Mouse (Mus musculus) fibroblast of lung, adult 2 months (primary cell): ENCODE measurements around the gene Paqr7.

Experiments used
- DNase-seq: peaks from one replicate; pipeline ENCODE4 v3.0.0-alpha.2; 2011; ENCODE audit warnings: low read depth

Gene Paqr7

DNA sequence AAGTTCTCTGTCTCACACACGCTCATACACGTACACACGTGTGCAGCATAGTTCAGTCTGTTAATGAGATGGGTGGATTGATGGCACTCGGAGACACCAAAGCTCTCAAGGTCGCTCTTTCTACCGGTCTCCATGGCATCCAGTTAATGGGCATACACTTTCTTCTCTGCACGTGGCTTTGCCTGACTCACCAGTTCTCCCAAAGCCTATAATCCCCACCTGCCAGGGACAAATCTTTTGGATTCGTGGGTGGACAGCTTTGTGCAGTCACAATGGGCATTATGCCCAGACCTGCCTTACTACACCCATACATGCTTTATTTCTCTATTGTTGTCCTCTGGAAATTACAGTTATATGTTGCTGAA, 39.3 kb downstream of the Paqr7 start:
- no peak for DNase-seq

DNA sequence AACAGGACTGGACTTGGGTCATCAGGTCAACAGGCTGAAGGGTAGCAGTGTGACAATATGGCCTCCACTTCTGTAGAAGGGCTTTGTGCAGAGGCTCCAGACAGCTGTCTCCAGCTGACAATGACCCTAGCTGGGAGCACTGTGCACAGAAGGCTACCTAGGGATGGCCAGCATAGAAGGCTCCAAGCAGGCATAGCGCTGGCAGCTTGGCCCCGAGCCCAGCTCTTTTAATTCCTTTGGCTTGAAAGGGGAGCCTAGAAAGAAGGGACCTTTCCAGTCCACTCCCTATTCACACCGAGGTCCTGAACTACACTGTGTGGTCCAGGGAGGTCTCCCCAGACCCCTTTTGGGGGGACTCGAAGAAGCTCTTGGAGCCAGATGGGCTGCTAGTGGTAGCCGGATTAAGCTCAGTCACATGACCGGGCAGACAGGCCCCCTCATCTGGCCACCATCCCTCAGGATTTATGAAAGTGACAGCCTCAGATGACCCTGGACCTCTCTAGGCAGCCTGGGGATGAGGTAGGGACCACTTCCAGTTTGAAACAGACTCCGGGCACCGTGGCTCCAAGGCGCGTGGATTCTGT, 42.6 kb downstream of the Paqr7 start:
- no peak for DNase-seq

DNA sequence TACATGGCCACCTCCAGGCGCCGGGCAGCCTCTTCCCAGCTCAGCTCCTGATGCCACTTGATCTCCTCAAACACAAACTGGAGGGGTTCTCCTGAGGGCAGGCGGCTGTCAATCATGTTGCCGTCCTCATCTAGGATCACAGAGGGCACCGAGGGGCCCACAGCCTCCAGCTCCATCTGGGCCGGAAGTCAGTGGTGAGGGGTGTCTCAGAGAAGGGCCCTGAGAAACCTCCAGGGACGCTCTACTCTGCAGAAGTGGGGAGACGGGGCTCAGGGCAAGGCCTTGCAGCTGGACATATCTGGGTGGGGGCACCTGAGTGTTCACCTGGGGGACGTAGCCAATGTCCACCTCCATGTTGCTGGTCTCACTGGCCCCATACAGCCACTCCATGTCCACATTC, 46.2 kb downstream of the Paqr7 start:
- no peak for DNase-seq

DNA sequence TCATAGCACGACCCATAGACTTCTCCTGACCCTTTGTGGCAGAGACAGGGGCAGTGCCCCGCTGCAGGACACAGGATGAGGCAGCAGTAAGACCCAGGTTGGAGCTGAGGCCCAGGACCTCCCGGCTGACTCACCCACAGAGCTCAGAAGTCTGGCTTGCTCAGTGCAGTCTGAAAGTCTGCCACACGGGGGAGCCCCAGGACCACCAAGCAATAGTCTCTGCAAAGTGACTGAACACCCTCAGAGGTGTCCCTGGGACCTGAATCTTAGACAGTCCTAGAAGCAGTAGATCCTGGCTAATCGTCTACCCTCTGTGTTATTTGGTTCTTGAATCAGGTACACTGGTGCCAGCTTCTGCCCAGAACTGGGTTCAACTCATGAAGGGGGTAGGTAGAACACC, 46.8 kb downstream of the Paqr7 start:
- peak; percentile 68 for DNase-seq

DNA sequence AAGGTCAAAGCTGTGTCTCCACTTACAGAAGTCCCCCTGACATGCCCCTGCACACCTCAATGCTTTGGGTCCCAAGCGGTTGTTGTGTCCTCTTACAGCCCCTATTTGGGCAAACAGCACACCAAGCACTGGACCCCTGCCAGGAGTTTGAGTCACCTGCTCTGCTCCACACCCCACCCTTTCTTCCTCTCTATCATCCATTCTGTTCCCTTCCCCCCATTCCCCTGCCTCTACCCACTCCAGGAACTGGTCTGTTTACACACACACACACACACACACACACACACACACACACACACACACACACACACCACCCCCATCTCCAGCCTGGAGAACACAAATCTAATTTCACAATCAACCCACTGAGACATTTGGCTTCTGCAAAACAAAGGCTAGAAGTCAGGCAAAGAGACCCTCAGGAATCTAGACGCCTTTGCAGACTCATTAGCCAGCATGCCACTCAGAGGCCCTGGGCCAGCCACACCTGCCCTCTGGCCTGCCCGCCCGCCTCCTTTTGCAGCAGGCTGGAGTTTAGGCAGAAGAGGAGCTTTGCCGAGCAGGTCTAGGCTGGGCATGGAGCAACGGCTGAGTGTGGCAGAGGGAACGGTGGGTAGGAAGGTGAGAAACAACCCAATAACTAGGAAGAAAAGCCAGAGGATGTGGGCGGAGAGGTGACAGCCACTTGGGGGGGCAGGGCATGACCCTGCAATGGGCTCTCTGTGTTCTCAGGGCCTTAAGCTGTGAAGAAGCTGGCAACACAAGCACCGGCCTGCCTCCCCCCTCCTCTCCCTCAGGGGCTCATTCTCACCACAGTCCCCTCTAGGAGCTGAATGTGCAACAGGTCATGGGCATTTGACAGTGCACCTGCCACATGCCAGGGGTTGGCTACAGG, 50.6 kb downstream of the Paqr7 start:
- no peak for DNase-seq

DNA sequence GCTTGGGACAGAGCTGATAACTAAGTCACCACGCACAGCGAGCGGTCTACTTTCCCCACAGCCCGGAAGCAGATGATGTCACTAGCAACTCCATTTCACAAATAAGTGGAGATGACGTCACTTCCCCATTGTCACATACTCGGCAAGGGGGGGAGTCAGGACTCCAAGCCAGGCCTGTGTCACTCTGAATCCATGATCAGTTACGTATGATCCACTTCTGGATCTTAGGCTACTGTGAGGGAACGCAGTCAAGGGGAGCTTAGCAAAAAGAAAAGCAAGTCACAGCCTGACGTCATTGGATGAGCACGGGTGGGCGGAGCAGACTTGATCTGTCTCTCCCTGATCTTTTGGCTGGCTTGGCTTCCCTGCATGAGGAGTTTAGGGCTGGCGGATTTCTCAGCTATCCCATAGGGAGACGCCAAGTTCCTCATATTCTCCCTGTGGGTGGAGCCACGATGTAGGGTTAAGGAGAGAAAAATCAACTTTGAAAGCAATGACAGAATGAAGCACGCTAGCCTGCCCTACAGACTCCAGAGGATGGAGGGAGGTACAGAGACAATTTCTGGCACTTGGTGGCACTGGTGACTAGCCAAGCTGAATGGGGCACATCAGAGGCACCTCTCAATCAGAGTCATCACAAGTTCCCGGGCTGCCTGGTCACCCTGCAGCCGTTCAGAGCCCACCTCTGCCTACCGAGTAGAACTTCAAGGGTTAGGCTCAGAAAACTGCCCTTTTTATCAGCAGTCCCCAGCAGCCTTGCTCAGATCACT, 51.9 kb downstream of the Paqr7 start:
- DNase-seq = no peak

DNA sequence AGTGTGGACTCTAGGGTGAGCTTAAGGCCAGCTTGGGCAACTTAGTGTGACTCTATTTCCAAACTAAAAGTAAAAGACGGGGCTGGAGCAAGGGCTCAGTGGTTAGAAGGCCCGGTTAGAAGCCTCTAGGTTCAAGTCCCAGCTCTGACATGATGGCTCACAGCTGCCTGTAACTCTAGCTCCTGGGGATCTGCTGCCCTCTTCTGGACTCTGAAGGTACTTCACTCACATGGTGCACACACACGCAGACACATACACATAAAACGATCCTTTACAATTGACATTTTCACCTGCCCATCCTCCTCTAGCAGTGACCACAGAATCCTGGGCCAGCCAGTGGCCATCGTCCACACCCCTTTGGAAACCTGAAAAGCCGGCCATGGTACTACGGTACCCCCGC, 53.4 kb downstream of the Paqr7 start:
- DNase-seq = no peak

DNA sequence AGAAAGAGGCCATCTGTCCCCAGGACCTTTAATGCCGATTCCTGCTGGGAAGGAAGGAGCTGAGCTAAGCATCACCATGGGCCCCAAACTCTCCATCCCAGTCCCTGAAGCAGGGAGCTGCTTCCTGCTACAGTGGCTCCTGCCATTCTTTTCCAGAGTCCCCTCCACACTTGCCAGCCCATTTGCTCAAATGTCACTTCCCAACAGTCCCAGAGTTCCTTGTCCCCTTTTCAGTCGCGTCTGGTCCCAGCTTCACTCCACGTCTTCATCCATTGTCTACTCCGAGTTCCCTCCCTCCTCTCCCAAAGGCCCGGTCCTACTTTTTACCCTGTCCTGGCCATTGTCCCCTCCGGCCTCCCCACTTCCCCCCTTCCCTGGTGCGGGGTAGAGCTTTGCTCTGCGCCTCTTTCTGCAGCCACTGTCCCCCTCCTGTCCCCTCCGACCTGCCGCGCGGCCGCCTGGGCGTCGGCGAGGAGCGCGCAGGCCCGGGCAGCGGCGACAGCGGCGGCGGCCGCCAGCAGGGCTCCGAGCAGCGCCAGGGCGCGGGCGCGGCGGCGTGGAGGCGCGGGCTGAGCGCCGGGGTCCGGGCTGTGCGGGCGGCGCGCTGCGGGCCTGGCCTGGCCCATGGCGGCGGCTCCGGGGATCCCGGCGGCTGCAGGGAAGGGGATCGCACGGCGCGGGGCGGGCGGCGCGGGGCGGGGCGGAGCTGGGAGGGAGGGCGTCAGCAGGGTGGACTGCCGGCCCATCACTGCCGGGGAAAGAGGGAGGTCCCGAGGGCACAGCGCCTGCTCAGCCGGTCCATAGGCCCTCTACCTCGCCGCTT, 55.2 kb downstream of the Paqr7 start, which contains the start of gene Selenon:
TSS of gene Selenon (minus strand) at position 673 of the 823 bp plus-strand sequence.
- no peak for DNase-seq

DNA sequence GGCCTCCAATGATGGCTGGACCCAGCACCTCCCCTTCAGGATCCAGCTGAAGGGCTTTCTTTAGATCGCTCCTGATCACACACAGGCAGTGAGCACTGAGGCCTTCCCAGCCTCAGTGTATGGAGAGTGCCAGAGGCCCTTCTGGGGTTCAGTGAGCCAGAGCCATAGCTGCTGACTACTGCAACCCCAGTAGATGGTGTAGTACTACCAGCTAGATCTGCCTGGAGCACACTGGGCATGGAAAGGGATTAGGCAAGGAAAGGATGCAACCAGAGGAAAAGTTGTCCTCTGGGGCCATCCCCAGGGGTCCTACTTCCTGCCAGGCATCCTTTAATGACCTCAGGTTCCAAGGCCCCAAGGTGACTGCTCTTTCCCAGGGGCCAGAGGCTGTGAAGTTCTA, 57.1 kb downstream of the Paqr7 start:
- no peak for DNase-seq

DNA sequence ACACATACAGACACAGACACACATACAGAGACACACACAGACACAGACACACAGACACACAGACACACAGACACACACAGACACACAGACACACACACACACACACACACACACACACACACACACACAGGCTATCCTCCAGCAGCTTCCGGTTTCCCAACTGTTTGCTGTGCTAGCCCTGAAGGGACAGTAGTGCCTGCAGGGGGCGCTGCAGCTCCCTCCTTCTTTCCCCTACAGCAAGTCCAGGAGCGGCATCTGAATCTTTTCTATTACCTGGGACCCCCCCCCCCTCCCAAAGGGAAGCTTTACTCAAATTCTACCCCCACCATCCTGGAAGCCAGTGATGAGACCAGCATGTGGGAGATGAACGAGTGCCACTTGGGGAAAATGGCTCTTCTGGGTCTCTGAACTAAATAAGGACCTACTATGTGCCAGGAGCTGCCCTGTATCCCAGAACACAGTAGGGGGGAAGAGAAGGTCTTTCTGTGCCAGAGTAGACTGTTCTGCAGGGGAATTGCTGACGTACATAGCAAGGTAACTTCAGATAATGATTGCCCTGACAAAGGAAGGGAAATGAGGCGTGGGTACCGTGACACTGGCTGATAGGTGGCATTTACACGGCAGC, 59.6 kb downstream of the Paqr7 start:
- DNase-seq = no peak

DNA sequence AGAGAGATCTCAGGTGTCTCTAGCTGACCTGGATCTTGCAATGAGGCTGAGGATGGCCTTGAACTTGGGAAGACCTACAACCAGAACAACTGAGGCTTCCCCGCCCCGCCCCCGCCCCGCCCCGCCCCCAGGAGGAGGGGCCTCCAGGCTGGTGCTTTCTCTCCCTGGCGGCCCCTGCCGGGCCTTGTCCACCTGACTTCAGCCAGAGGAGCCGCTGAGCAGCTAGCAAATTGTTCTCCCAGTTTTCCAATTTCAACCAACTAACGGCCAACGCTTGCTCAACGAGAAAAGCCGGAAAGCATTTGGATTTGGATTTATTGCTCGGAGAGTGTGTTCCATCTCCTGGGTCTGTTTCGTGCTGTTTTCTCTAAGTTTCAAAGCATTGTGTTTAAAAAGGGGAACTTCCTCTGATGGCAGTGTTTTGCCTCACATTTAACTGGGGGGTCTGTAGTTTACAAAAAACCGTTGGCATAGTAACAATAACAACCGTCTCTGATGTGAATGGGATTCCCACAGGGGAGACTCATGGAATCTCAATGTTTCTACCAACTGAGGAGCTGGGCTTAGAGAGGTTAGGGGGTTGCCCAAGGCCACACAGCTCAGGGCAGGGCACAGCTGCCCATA, 61.2 kb downstream of the Paqr7 start:
- no peak for DNase-seq

DNA sequence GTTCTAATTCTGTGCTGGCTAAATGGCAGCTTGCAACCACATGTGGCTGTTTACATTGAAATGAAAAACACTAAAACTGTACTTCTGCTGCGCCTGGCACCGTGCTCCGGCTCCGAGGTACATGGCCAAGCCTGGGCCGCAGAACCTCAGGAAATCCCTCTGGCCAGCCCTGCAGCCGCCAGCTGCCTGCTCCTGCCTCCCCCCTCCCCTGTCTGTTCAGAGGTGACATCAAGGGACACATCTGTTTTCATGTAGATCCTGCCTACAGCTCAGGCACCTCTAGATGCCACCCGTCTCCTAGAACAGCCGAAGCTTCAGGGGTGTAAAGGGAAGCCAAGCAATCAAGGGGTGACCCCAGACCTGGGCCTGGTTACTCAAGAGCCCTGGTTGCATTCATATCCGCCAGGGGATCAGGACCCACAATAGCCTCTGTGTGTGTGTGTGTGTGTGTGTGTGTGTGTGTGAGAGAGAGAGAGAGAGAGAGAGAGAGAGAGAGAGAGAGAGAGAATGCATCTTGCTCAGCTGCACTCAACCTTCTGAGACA, 62.1 kb downstream of the Paqr7 start:
- no peak for DNase-seq

DNA sequence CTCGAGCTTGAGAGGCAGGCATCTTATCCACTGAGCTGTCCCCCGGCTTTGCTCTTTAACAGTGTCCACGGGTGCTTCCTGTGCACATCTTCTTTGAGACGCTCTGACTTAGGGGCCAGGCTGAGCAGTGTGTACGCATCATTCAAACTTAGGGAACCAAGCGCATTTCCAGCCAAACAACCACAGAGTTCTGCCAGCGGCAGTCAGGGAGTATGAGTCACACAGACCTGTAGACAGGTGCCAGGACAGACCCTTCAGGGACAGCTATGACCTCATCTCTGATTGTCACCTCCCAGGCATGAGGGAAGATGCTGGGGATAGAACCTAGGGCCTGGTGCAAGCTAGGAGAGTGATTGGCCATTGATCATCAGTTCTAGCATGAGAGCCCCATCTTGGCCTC, 62.7 kb downstream of the Paqr7 start:
- no peak for DNase-seq
